Mouse (Mus musculus): ENCODE results near the gene Ccdc30.
"Not testable (repeated sequence)": the region's sequence is repeated elsewhere in the genome, so short reads cannot be mapped to it uniquely, and the experiment has no call there.

The Ccdc30 gene

GRCm38 (mm10) chr4:119313756-119314155, 101.6 kb downstream of the Ccdc30 start:
- no peak for DNase-seq (ENCODE audit: low spot score in 2 of 2)

DNA sequence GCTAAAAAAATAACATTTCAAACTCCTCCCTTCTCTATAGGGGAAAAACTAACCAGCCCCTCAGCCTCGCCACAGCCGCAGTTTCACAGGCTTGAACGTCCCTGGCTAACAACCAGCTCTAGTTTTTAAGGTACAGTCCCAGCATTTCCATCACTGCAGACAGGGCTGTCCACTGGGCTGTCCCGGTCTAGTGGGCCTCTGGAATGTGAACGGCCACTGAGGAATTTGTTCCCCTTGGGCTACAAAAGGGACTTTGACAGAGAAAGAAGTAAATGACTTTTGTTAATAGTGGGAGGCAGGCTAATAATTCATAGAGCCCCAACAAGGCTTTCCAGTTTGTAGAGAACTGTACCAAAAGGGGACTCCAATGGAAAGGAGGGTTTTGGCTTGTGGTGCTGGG, 109.9 kb downstream of the Ccdc30 start:
- no peak for DNase-seq (ENCODE audit: low spot score in 2 of 2)

- DNase-seq (ENCODE audit: low spot score in 2 of 2): no peak
Measured at GRCm38 (mm10) chr4:119303291-119303690, 112.0 kb downstream of the Ccdc30 start.

GRCm38 (mm10) chr4:119301777-119302176, 113.5 kb downstream of the Ccdc30 start:
- no peak for DNase-seq (ENCODE audit: low spot score in 2 of 2)

- DNase-seq (ENCODE audit: low spot score in 2 of 2): no peak
Measured at GRCm38 (mm10) chr4:119300761-119301160, 114.6 kb downstream of the Ccdc30 start.

- DNase-seq (ENCODE audit: low spot score in 2 of 2): no peak
Measured at GRCm38 (mm10) chr4:119297361-119297760, 118.0 kb downstream of the Ccdc30 start.

GRCm38 (mm10) chr4:119295134-119295453, 120.2 kb downstream of the Ccdc30 start:
- DNase-seq (ENCODE audit: low spot score in 2 of 2): no peak

GRCm38 (mm10) chr4:119294415-119295133, 120.7 kb downstream of the Ccdc30 start, which contains the start of gene Ybx1:
Ybx1 (minus strand) TSS chr4:119294604.
- DNase-seq (ENCODE audit: low spot score in 2 of 2): peak; percentile 100

DNA sequence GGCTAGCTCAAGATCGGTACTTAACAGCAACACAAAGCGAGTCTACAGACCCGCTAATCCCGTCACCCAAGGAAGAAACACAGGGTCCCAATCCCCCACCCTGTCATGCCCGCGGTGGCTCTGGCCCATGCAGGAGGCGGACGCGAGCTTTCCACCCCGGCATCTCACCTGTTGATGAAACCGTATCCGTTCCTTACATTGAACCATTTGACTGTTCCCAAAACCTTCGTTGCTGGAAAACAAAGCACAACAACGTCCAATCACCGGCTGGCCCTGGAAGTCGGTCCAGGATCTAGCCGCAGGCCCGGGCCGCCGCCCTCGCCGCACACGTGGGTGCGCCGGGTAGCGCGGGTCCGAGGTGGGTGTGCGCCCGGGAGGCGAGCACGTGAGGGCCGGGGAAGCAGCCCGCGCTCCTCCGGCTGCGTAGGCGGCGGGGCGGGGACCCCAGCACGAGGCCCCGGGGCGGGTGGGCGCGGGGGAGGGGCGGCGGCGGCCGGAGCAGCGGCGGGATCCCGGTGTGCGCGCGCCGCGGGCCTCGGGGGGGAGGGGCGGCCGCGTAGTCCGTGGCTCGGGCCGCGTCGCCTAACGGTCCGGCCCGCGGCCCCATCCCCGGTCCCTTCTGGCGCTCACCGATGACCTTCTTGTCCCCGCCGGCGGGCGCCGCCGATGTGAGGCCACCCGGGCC, 121.6 kb downstream of the Ccdc30 start:
- peak in 1 of 2 experiments; percentile 35 for DNase-seq (ENCODE audit: low spot score in 2 of 2)

- peak in 1 of 2 experiments; percentile 31 for DNase-seq (ENCODE audit: low spot score in 2 of 2)
Measured at GRCm38 (mm10) chr4:119292771-119293573, 122.3 kb downstream of the Ccdc30 start.

DNA sequence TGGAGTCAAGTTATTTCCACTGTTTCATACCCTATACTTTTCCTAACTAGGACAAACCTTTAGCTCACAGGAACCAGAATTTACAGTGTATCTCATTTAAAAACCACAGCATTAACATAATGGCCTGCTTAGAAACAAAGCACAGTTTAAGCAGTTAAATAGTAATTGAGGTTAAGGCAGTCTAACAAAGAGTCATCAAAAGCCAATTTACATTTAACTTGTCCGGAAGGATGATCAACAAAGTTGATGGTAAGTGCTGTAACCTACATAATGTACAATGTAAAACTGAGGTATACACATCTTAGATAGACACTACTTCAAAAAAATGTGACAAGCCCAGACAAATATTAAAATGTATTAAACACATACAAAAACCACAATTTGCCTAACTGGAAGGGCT, 123.4 kb downstream of the Ccdc30 start:
- DNase-seq (ENCODE audit: low spot score in 2 of 2): no peak

DNA sequence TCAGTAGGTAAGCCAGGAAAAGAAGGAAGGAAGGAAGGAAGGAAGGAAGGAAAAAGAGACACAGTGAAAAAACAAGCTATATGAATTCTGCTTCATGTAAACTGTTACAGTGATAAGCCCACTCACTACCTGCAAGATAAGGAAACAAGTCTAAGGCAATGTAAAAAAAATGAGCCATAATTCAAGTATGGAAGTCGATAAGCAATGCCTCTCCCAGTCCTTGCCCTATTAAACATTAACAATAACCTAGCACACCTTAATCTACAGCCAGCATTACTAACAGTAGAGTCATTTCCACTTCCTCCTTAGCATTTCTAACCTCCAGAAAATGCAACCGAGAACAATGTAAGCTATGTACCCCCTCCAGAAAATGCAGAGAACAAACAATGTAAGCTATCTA, 130.0 kb downstream of the Ccdc30 start:
- DNase-seq (ENCODE audit: low spot score in 2 of 2): no peak

GRCm38 (mm10) chr4:119284861-119285260, 130.5 kb downstream of the Ccdc30 start:
- no peak for DNase-seq (ENCODE audit: low spot score in 2 of 2)

DNA sequence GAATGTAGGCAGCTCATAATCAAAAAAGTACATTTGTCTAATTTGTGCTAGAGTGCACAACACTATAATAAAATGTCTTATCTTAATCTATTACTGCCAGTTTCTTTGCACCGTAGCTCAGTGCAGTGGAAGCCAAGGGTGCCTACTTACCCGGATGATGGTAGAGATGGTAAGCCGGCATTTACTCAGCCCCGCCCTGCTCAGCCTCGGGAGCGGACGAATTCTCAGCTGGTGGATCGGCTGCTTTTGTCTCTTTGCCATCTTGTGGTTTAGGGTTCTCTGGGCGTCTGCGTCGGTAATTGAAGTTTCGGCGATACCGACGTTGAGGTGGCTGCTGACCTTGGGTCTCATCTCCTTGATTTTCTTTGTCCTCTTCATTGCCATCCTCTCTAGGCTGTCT, 136.5 kb downstream of the Ccdc30 start:
- not testable (repeated sequence) for DNase-seq (ENCODE audit: low spot score in 2 of 2)

DNA sequence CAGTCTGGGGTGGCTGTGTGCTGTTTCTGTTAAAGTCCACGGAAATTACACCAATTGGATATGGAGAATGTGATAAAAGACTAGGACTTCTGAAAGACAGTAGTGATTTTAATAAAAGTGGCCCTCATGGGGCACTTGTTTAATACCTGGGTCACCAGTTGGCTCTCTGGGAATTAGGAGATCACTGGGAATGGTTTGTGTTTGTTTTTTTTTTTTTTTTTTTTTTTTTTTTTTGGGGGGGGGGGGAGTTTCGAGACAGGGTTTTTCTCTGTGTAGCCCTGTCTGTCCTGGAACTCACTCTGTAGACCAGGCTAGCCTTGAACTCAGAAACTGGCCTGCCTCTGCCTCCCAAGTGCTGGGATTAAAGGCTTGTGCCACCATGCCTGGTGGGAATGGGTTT, 139.6 kb downstream of the Ccdc30 start:
- no peak for DNase-seq (ENCODE audit: low spot score in 2 of 2)

DNA sequence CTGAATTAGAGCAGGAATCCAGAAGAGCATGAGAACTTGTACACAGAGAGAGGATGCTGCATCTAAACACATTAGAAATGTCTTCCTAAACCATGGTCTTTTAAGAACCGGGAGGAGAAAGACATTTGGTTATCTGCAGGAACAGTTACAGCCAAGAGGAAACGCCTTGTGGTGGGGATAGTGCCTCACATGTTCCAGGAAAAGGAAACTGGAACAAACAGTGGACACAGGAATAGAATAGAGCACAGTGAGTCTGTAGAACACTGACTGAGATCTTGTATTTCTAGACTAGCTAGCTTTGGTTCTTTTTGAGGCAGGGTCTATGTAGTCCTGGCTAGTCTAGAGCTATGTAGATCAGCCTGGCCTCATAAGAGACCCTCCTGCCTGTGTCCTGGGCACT, 140.1 kb downstream of the Ccdc30 start:
- DNase-seq (ENCODE audit: low spot score in 2 of 2): no peak

GRCm38 (mm10) chr4:119274627-119275026, 140.7 kb downstream of the Ccdc30 start:
- DNase-seq (ENCODE audit: low spot score in 2 of 2): no peak
